Mouse (Mus musculus) lung, embryonic 14.5 days (tissue): Measurements from ENCODE around the gene 2310011J03Rik. TPM values are rescaled to one million over a fixed set of nuclear protein-coding genes. Genes with fewer than 3 reads are reported as not detected.
"Not testable (repeated sequence)": the region's sequence is repeated elsewhere in the genome, so short reads cannot be mapped to it uniquely, and the experiment has no call there.

Source experiments
- ATAC-seq: fragments of 200-750 bp; cut with Nextera tagmentation; 2 replicates; pipeline ENCODE4 v1.8.0; 2017; ENCODE audit warnings: mild to moderate bottlenecking, moderate TSS enrichment, moderate library complexity; ENCODE audit not compliant: insufficient read depth
- DNase-seq: peaks from one replicate; pipeline ENCODE4 v3.0.0-alpha.2; 2015
- H3K27ac ChIP-seq: fragments of 300-500 bp; sonication (generic); 2 replicates; pipeline ENCODE4 v1.5.1; 2014; ENCODE audit warnings: low read depth, mild to moderate bottlenecking, moderate library complexity
- H3K27me3 ChIP-seq: fragments of 300-500 bp; sonication (generic); 2 replicates; pipeline ENCODE4 v1.6.1; 2014; ENCODE audit warnings: low read length, control low read depth; ENCODE audit not compliant: insufficient read depth
- H3K36me3 ChIP-seq: fragments of 300-500 bp; sonication (generic); 2 replicates; pipeline ENCODE4 v1.6.1; 2014; ENCODE audit warnings: control low read depth; ENCODE audit not compliant: insufficient read depth
- H3K4me1 ChIP-seq: fragments of 300-500 bp; sonication (generic); 2 replicates; pipeline ENCODE4 v1.6.1; 2014; ENCODE audit warnings: antibody characterized with exemption, control low read depth; ENCODE audit not compliant: insufficient read depth
- H3K4me2 ChIP-seq: fragments of 300-500 bp; sonication (generic); 2 replicates; pipeline ENCODE4 v1.6.1; 2014; ENCODE audit warnings: mild to moderate bottlenecking
- H3K4me3 ChIP-seq: fragments of 300-500 bp; sonication (generic); 2 replicates; pipeline ENCODE4 v1.5.1; 2014; ENCODE audit warnings: low read depth, low read length
- H3K9ac ChIP-seq: fragments of 300-500 bp; sonication (generic); 2 replicates; pipeline ENCODE4 v1.6.1; 2014
- H3K9me3 ChIP-seq: fragments of 300-500 bp; sonication (generic); 2 replicates; pipeline ENCODE4 v1.6.1; 2016; ENCODE audit warnings: low read depth, low read length, control low read depth
- CTCF ChIP-seq: IDR thresholded peaks from 2 replicates; pipeline ENCODE4 v1.5.1; 2016; ENCODE audit warnings: antibody characterized with exemption, low read depth
- WGBS: fragments of 180-500 bp; shearing (Covaris S2); extraction: QIAGEN DNeasy Blood & Tissue Kit; methylation state at CpG from one replicate; pipeline ENCODE4 v1.1.7; 2014; 5-methylcytosine and 5-hydroxymethylcytosine counted together
- polyA plus RNA-seq: library from polyadenylated mRNA; unstranded; fragments of >200 nt; fragmentation: Nextera tagmentation; extraction: Ambion mirVana; gene quantifications from 2 replicates; pipeline ENCODE4 v1.2.1, GENCODE M21; 2014

2310011J03Rik gene
- polyA plus RNA-seq, 1 experiment from 2014 or later, result 41.8 TPM

GRCm38 (mm10) chr10:80348244-80348781 lies 28.0 kb upstream of the 2310011J03Rik start, which contains the start of gene Adamtsl5:
Adamtsl5 (minus strand) TSS chr10:80348412.
- Histone ChIP-seq H3K4me3 (peak within 1 kb of the TSS; percentile 36), H3K27ac (no peak within 1 kb of the TSS), H3K4me2 (peak within 1 kb of the TSS; percentile 60), H3K4me1 (peaks cover 16% of the 10 kb centered on the region; the same call in 1 of the 2 replicates), H3K9me3 (no peaks in the 10 kb centered on the region), H3K36me3 (no peaks in the 10 kb centered on the region), H3K27me3 (peaks cover 97% of the 10 kb centered on the region), H3K9ac (peak within 1 kb of the TSS; percentile 26; the same call in 1 of the 2 replicates)
- DNase-seq, result peak; percentile 74
- peak; percentile 64 for TF ChIP-seq CTCF
- peak; percentile 33; the same call in 1 of the 2 replicates for ATAC-seq
- WGBS, result 1% methylated on average over 38 of the region's 42 CpGs

GRCm38 (mm10) chr10:80347514-80347967 lies 27.2 kb upstream of the 2310011J03Rik start:
- Histone ChIP-seq H3K36me3 (no peaks in the 10 kb centered on the region), H3K4me2 (peak overlapping the region; percentile 60), H3K9ac (peak overlapping the region; percentile 26; the same call in 1 of the 2 replicates), H3K27me3 (peaks cover 97% of the 10 kb centered on the region), H3K4me1 (peaks cover 18% of the 10 kb centered on the region; the same call in 1 of the 2 replicates), H3K27ac (no peak overlapping the region), H3K9me3 (no peaks in the 10 kb centered on the region), H3K4me3 (peak overlapping the region; percentile 36)
- 8% methylated on average over 17 of the region's 17 CpGs for WGBS
- no peak for TF ChIP-seq CTCF
- ATAC-seq, result no peak
- DNase-seq, result no peak

GRCm38 (mm10) chr10:80345929-80346328 lies 25.6 kb upstream of the 2310011J03Rik start:
- 76% methylated on average over 5 of the region's 6 CpGs for WGBS
- H3K9me3 ChIP-seq, H3K9ac ChIP-seq, H3K4me2 ChIP-seq, H3K27ac ChIP-seq, DNase-seq, ATAC-seq, H3K36me3 ChIP-seq, H3K4me3 ChIP-seq: not testable (repeated sequence)
- H3K27me3 ChIP-seq, result peaks cover 97% of the 10 kb centered on the region
- H3K4me1 ChIP-seq, result peaks cover 18% of the 10 kb centered on the region; the same call in 1 of the 2 replicates

GRCm38 (mm10) chr10:80345122-80345521 lies 24.8 kb upstream of the 2310011J03Rik start:
- Histone ChIP-seq H3K27ac (no peak overlapping the region), H3K4me1 (peaks cover 18% of the 10 kb centered on the region; the same call in 1 of the 2 replicates), H3K9me3 (no peaks in the 10 kb centered on the region), H3K4me2 (peak overlapping the region; percentile 36), H3K9ac (no peak overlapping the region), H3K27me3 (peaks cover 97% of the 10 kb centered on the region), H3K36me3 (no peaks in the 10 kb centered on the region), H3K4me3 (peak overlapping the region; percentile 4; the same call in 1 of the 2 replicates)
- no peak for DNase-seq
- ATAC-seq, result no peak
- no peak for TF ChIP-seq CTCF
- WGBS, result 2% methylated on average over 16 of the region's 16 CpGs

- Histone ChIP-seq H3K9me3 (no peaks in the 10 kb centered on the region), H3K4me3 (no peak overlapping the region), H3K27me3 (peaks cover 87% of the 10 kb centered on the region), H3K4me2 (peak overlapping the region; percentile 36), H3K9ac (no peak overlapping the region), H3K36me3 (no peaks in the 10 kb centered on the region), H3K27ac (no peak overlapping the region), H3K4me1 (peaks cover 18% of the 10 kb centered on the region; the same call in 1 of the 2 replicates)
- no peak for TF ChIP-seq CTCF
- WGBS, result 44% methylated on average over 9 of the region's 9 CpGs
- DNase-seq, result no peak
- ATAC-seq, result no peak
Measured at GRCm38 (mm10) chr10:80344131-80344661, 23.9 kb upstream of the 2310011J03Rik start.

- peak; percentile 12; the same call in 1 of the 2 replicates for ATAC-seq
- 0 out of 2 replicates have a peak overlapping the region, but pooled peaks have one; percentile 12 for H3K27ac ChIP-seq
- H3K4me1 ChIP-seq, result peaks cover 12% of the 10 kb centered on the region; the same call in 1 of the 2 replicates
- H3K4me2 ChIP-seq, result peak overlapping the region; percentile 59
- TF ChIP-seq CTCF, result no peak
- 21% methylated on average over 13 of the region's 13 CpGs for WGBS
- peak overlapping the region; percentile 34 for H3K4me3 ChIP-seq
- peak overlapping the region; percentile 16; the same call in 1 of the 2 replicates for H3K9ac ChIP-seq
- DNase-seq, result no peak
- H3K9me3 ChIP-seq, result no peaks in the 10 kb centered on the region
- no peaks in the 10 kb centered on the region for H3K36me3 ChIP-seq
- peaks cover 80% of the 10 kb centered on the region for H3K27me3 ChIP-seq
Measured at GRCm38 (mm10) chr10:80343425-80343895, 23.1 kb upstream of the 2310011J03Rik start.
